Mouse (Mus musculus) MEL (cell line): Measurements from ENCODE around the gene Eml1. TPM values are rescaled to one million over a fixed set of nuclear protein-coding genes. Genes with fewer than 3 reads are reported as not detected.
"Not testable (repeated sequence)": the region's sequence is repeated elsewhere in the genome, so short reads cannot be mapped to it uniquely, and the experiment has no call there.

ENCODE experiments used
- DNase-seq: peaks from one replicate; pipeline ENCODE4 v3.0.0; 2011; ENCODE audit warnings: low read depth, low spot score
- H3K27ac ChIP-seq: 2 replicates; pipeline ENCODE4 v1.5.1; 2012; ENCODE audit warnings: low read depth, mild to moderate bottlenecking, control low read depth, low read length, moderate library complexity; ENCODE audit not compliant: control insufficient read depth
- H3K27me3 ChIP-seq, 2 experiments: fragments of 150-350 bp in 1 of 2; sonication (generic) in 1 of 2; 2 replicates each; pipeline ENCODE4 v1.6.1; 2012; ENCODE audit warnings: low read length in 2 of 2, mild to moderate bottlenecking in 2 of 2, improper control_type of control experiment in 1 of 2, moderate library complexity in 1 of 2; ENCODE audit not compliant: insufficient read depth in 2 of 2, control insufficient read depth in 1 of 2
- H3K36me3 ChIP-seq, 2 experiments: 2 replicates each; pipeline ENCODE4 v1.6.1; 2012 to 2014; ENCODE audit warnings: low read length in 2 of 2, improper control_type of control experiment in 1 of 2, inconsistent platforms in 1 of 2, mild to moderate bottlenecking in 1 of 2; ENCODE audit not compliant: insufficient read depth in 2 of 2, control insufficient read depth in 1 of 2
- H3K4me1 ChIP-seq, 2 experiments: fragments of 150-350 bp in 1 of 2; sonication (generic) in 1 of 2; 2 replicates each; pipeline ENCODE4 v1.6.1; 2012; ENCODE audit warnings: low read length in 2 of 2, improper control_type of control experiment in 1 of 2, mild to moderate bottlenecking in 1 of 2; ENCODE audit not compliant: insufficient read depth in 2 of 2, control insufficient read depth in 1 of 2
- H3K4me3 ChIP-seq, 2 experiments: fragments of 150-350 bp in 1 of 2; sonication (generic) in 1 of 2; 2 replicates each; pipeline ENCODE4 v1.5.1; 2012; ENCODE audit warnings: low read depth in 2 of 2, low read length in 2 of 2, mild to moderate bottlenecking in 2 of 2, moderate library complexity in 2 of 2, control low read depth in 1 of 2, improper control_type of control experiment in 1 of 2; ENCODE audit not compliant: control insufficient read depth in 1 of 2, insufficient read depth in 1 of 2
- H3K79me2 ChIP-seq: 2 replicates; pipeline ENCODE4 v1.6.1; 2012; ENCODE audit warnings: mild to moderate bottlenecking, low read length, moderate library complexity; ENCODE audit not compliant: control insufficient read depth, poor library complexity, insufficient read depth
- H3K9ac ChIP-seq: 2 replicates; pipeline ENCODE4 v1.6.1; 2012; ENCODE audit warnings: low read depth, mild to moderate bottlenecking, control low read depth, low read length, moderate library complexity; ENCODE audit not compliant: control insufficient read depth, poor library complexity, severe bottlenecking
- H3K9me3 ChIP-seq: fragments of 150-350 bp; sonication (generic); replicated peaks from 2 replicates; pipeline ENCODE4 v1.6.1; 2012; ENCODE audit warnings: mild to moderate bottlenecking, low read length, improper control_type of control experiment, moderate library complexity; ENCODE audit not compliant: insufficient read depth
- CHD1 ChIP-seq: IDR thresholded peaks from 2 replicates; pipeline ENCODE4 v1.6.1; 2012; ENCODE audit warnings: low read depth, mild to moderate bottlenecking, inconsistent platforms, low read length, improper control_type of control experiment
- CTCF ChIP-seq, 3 experiments: IDR thresholded peaks in 2 of 3; conservative IDR thresholded peaks in 1 of 3; 2 replicates each; pipeline ENCODE4 v1.5.1; 2011 to 2012; ENCODE audit warnings: low read length in 3 of 3, low read depth in 2 of 3, mild to moderate bottlenecking in 2 of 3, improper control_type of control experiment in 1 of 3, inconsistent platforms in 1 of 3, mixed read lengths in 1 of 3, moderate library complexity in 1 of 3; ENCODE audit not compliant: control insufficient read depth in 1 of 3, insufficient read depth in 1 of 3, poor library complexity in 1 of 3, severe bottlenecking in 1 of 3
- E2F4 ChIP-seq: IDR thresholded peaks from 2 replicates; pipeline ENCODE4 v1.6.1; 2011; ENCODE audit warnings: low read depth, low read length, improper control_type of control experiment, borderline replicate concordance
- ELF1 ChIP-seq: IDR thresholded peaks from 2 replicates; pipeline ENCODE4 v1.6.1; 2014; ENCODE audit warnings: low read depth, mild to moderate bottlenecking, inconsistent platforms, low read length, improper control_type of control experiment, moderate library complexity
- EP300 ChIP-seq, 2 experiments: IDR thresholded peaks; 2 replicates each; pipeline ENCODE4 v1.6.1; 2011; ENCODE audit warnings: improper control_type of control experiment in 2 of 2, low read length in 2 of 2, low read depth in 1 of 2, mild to moderate bottlenecking in 1 of 2
- ETS1 ChIP-seq: IDR thresholded peaks from 2 replicates; pipeline ENCODE4 v1.6.1; 2012; ENCODE audit warnings: low read depth, mild to moderate bottlenecking, inconsistent platforms, low read length, improper control_type of control experiment, moderate library complexity
- GABPA ChIP-seq: IDR thresholded peaks from 2 replicates; pipeline ENCODE4 v1.6.1; 2012; ENCODE audit warnings: low read depth, mild to moderate bottlenecking, inconsistent platforms, low read length, improper control_type of control experiment, moderate library complexity
- JUND ChIP-seq: IDR thresholded peaks from 2 replicates; pipeline ENCODE4 v1.6.1; 2011; ENCODE audit warnings: low read depth, mild to moderate bottlenecking, improper control_type of control experiment, low read length
- MAX ChIP-seq: IDR thresholded peaks from 2 replicates; pipeline ENCODE4 v1.6.1; 2011; ENCODE audit warnings: low read length, improper control_type of control experiment
- MEF2A ChIP-seq: IDR thresholded peaks from 2 replicates; pipeline ENCODE4 v1.6.1; 2014; ENCODE audit warnings: low read depth, mild to moderate bottlenecking, inconsistent platforms, low read length, improper control_type of control experiment; ENCODE audit not compliant: poor library complexity, insufficient replicate concordance, severe bottlenecking; ENCODE audit errors: extremely low read depth
- MXI1 ChIP-seq: IDR thresholded peaks from 2 replicates; pipeline ENCODE4 v1.6.1; 2011; ENCODE audit warnings: mild to moderate bottlenecking, low read depth, low read length, improper control_type of control experiment
- MYB ChIP-seq: IDR thresholded peaks from 2 replicates; pipeline ENCODE4 v1.6.1; 2011; ENCODE audit warnings: mild to moderate bottlenecking, low read depth, low read length, improper control_type of control experiment
- NELFE ChIP-seq: IDR thresholded peaks from 2 replicates; pipeline ENCODE4 v1.6.1; 2011; ENCODE audit warnings: low read depth, low read length, improper control_type of control experiment
- POLR2A ChIP-seq, 2 experiments: IDR thresholded peaks; 2 replicates each; pipeline ENCODE4 v1.6.1; 2011 to 2012; ENCODE audit warnings: low read length in 2 of 2, mild to moderate bottlenecking in 2 of 2, control low read depth in 1 of 2, improper control_type of control experiment in 1 of 2, low read depth in 1 of 2, moderate library complexity in 1 of 2; ENCODE audit not compliant: control insufficient read depth in 1 of 2, insufficient read depth in 1 of 2, poor library complexity in 1 of 2
- POLR2AphosphoS2 ChIP-seq: IDR thresholded peaks from 2 replicates; pipeline ENCODE4 v1.6.1; 2011; ENCODE audit warnings: low read length, improper control_type of control experiment
- POLR2AphosphoS5 ChIP-seq: IDR thresholded peaks from 2 replicates; pipeline ENCODE4 v1.6.1; 2012; ENCODE audit warnings: low read depth, borderline replicate concordance, mild to moderate bottlenecking, inconsistent platforms, low read length, moderate library complexity, mixed read lengths
- RCOR1 ChIP-seq: IDR thresholded peaks from 2 replicates; pipeline ENCODE4 v1.6.1; 2012; ENCODE audit warnings: low read depth, mild to moderate bottlenecking, inconsistent platforms, low read length, improper control_type of control experiment
- SIN3A ChIP-seq: IDR thresholded peaks from 2 replicates; pipeline ENCODE4 v1.6.1; 2012; ENCODE audit warnings: low read length, improper control_type of control experiment, inconsistent platforms
- SMC3 ChIP-seq: IDR thresholded peaks from 2 replicates; pipeline ENCODE4 v1.6.1; 2011; ENCODE audit warnings: low read depth, low read length, improper control_type of control experiment
- TAL1 ChIP-seq: IDR thresholded peaks from 2 replicates; pipeline ENCODE4 v1.6.1; 2012; ENCODE audit warnings: mild to moderate bottlenecking, inconsistent platforms, low read length, moderate library complexity, mixed read lengths
- TCF12 ChIP-seq: IDR thresholded peaks from 2 replicates; pipeline ENCODE4 v1.6.1; 2014; ENCODE audit warnings: low read depth, mild to moderate bottlenecking, inconsistent platforms, low read length, improper control_type of control experiment, moderate library complexity
- USF1 ChIP-seq: IDR thresholded peaks from 2 replicates; pipeline ENCODE4 v1.6.1; 2014; ENCODE audit warnings: low read depth, mild to moderate bottlenecking, inconsistent platforms, low read length, improper control_type of control experiment, moderate library complexity
- ZC3H11A ChIP-seq: IDR thresholded peaks from 2 replicates; pipeline ENCODE4 v1.6.1; 2012; ENCODE audit warnings: low read depth, mild to moderate bottlenecking, inconsistent platforms, low read length, improper control_type of control experiment
- ZMIZ1 ChIP-seq: IDR thresholded peaks from 2 replicates; pipeline ENCODE4 v1.6.1; 2012; ENCODE audit warnings: low read depth, mild to moderate bottlenecking, inconsistent platforms, low read length, improper control_type of control experiment, moderate library complexity
- ZNF384 ChIP-seq: IDR thresholded peaks from 2 replicates; pipeline ENCODE4 v1.6.1; 2012; ENCODE audit warnings: low read depth, mild to moderate bottlenecking, inconsistent platforms, low read length, improper control_type of control experiment
- polyA plus RNA-seq, 2 experiments: library from polyadenylated mRNA; stranded (reverse) in 1 of 2; unstranded in 1 of 2; fragments of >175 nt in 1 of 2; fragments of >200 nt in 1 of 2; gene quantifications; 2 replicates each; pipeline versions ENCODE4 v1.2.1 to v1.2.4; 2012; ENCODE audit warnings: low replicate concordance in 2 of 2, low read depth in 1 of 2; ENCODE audit not compliant: insufficient read length in 2 of 2, insufficient read depth in 1 of 2, missing spikeins in 1 of 2
- total RNA-seq: library from RNA; depleted of rRNA; stranded (reverse); fragments of 300-350 nt; gene quantifications from 2 replicates; pipeline ENCODE4 v1.2.3, GENCODE M21; 2012

Eml1 gene
- total and polyA plus RNA-seq, 3 experiments: not detected

DNA sequence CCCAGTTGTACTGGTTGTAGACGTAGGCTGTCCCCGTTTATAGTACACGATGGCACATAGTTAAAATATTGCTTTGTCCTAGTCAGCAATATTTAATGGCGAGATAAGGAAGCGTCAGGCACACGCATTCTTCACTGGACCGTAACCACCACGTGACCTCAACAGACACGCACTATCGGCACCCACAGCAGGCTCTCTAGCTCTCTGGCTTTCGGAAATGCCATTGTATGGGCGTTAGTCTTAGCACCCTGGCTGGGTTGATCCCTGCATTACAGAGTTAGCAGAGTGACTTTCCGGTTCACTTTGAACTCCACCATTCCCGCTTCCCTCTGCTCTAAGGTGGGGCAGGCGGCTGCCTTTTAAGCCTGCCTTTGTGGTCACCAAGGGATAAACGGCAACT is 132.8 kb downstream of the Eml1 start:
- no peak overlapping the region for H3K27ac ChIP-seq
- H3K79me2 ChIP-seq: no peaks in the 10 kb centered on the region
- no peak overlapping the region for H3K4me3 ChIP-seq
- H3K36me3 ChIP-seq: no peaks in the 10 kb centered on the region
- no peak for TF ChIP-seq POLR2A (IDR thresholded peaks at IDR 0.05; ENCODE audit: control insufficient read depth in 1 of 2, insufficient read depth in 1 of 2, low read depth in 1 of 2, low read length in 2 of 2, poor library complexity in 1 of 2)
- no peak for TF ChIP-seq ELF1
- no peak for TF ChIP-seq MYB
- TF ChIP-seq TCF12: no peak
- TF ChIP-seq TAL1: no peak
- TF ChIP-seq CTCF (IDR thresholded peaks at IDR 0.05 in 2 of 3, conservative IDR thresholded peaks at IDR 0.05 in 1 of 3; ENCODE audit: control insufficient read depth in 1 of 3, insufficient read depth in 1 of 3, low read depth in 2 of 3, low read length in 3 of 3, poor library complexity in 1 of 3, severe bottlenecking in 1 of 3): no peak
- TF ChIP-seq USF1: no peak
- TF ChIP-seq MXI1: no peak
- no peak for TF ChIP-seq POLR2AphosphoS2
- no peak for TF ChIP-seq EP300 (IDR thresholded peaks at IDR 0.05; ENCODE audit: low read depth in 1 of 2, low read length in 2 of 2)
- TF ChIP-seq CHD1: no peak
- TF ChIP-seq ZC3H11A: no peak
- no peaks in the 10 kb centered on the region for H3K27me3 ChIP-seq
- H3K9ac ChIP-seq: no peak overlapping the region
- H3K4me1 ChIP-seq: no peaks in the 10 kb centered on the region
- no peaks in the 10 kb centered on the region for H3K9me3 ChIP-seq
- DNase-seq: no peak

DNA sequence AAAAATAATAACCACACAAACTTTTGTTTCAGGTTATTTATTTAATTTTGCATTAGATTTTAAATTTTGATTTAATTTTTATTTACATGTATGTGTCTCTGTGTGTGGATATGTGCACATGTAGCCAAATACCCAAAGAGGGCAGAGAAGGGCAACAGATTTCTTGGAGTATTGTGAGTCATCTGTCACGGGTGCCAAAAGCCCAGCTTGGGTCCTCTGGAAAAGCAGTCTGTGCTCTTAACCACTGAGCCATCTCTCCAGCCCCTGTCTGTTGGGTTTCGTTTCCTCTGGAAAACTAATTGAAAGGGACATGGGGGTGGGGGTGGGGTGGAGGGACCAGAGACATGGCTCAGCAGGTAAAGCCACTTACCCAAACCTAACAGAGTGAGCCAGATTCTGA is 135.1 kb downstream of the Eml1 start:
- Histone ChIP-seq H3K36me3 (no peaks in the 10 kb centered on the region), H3K27me3 (no peaks in the 10 kb centered on the region), H3K79me2 (no peaks in the 10 kb centered on the region)
- TF ChIP-seq CHD1: no peak
- TF ChIP-seq ETS1: no peak
- no peak for TF ChIP-seq USF1
- TF ChIP-seq ZNF384: no peak
- TF ChIP-seq POLR2AphosphoS2: no peak
- no peak for TF ChIP-seq CTCF (IDR thresholded peaks at IDR 0.05 in 2 of 3, conservative IDR thresholded peaks at IDR 0.05 in 1 of 3; ENCODE audit: control insufficient read depth in 1 of 3, insufficient read depth in 1 of 3, low read depth in 2 of 3, low read length in 3 of 3, poor library complexity in 1 of 3, severe bottlenecking in 1 of 3)
- no peak for TF ChIP-seq GABPA
- TF ChIP-seq E2F4: no peak
- no peak for TF ChIP-seq SIN3A
- no peak for TF ChIP-seq SMC3
- TF ChIP-seq MEF2A: no peak
- TF ChIP-seq MAX: no peak
- TF ChIP-seq JUND: no peak
- TF ChIP-seq ZMIZ1: no peak
- TF ChIP-seq RCOR1: no peak
- no peak for TF ChIP-seq POLR2AphosphoS5
- TF ChIP-seq NELFE: no peak
- TF ChIP-seq, all 39 proteins: peak for 0
- Histone ChIP-seq H3K9ac (no peak overlapping the region), H3K4me3 (no peak overlapping the region), H3K9me3 (no peaks in the 10 kb centered on the region), H3K4me1 (no peaks in the 10 kb centered on the region), H3K27ac (no peak overlapping the region)
- no peak for DNase-seq

GRCm38 (mm10) chr12:108507046-108507445 is 136.3 kb downstream of the Eml1 start:
- H3K79me2 ChIP-seq, H3K4me1 ChIP-seq, DNase-seq, H3K27me3 ChIP-seq, H3K4me3 ChIP-seq, H3K9ac ChIP-seq, H3K27ac ChIP-seq, H3K36me3 ChIP-seq, H3K9me3 ChIP-seq: not testable (repeated sequence)
